15 mouse cellular contexts compared by ENCODE assay signal in genomic region chr4:47265555-47265954, GRCm38 (mm10). TPM values are rescaled to one million over a fixed set of nuclear protein-coding genes. Genes with fewer than 3 reads are reported as not detected.
"Had no signal": no experiment of that assay in that cellular context is flagged by ENCODE, and none has a peak within 500 bp of the region (broad histone marks: within the 10 kb centered on the region; RNA-seq: fewer than 3 reads in every experiment).

No protein-coding gene starts in this region.

- DNase-seq: kidney, adult 2 months; kidney, postnatal 10 days; kidney, postnatal 36 days; liver, embryonic 13.5 days; lung, adult 2 months; lung, postnatal 14 days; lung, postnatal 4 days; midbrain, embryonic 14.5 days; thymus, adult 2 months; thymus, postnatal 14 days; thymus, postnatal 4 days had no signal

- H3K4me1 ChIP-seq: liver, embryonic 13.5 days had no signal

- ATAC-seq: intestine, postnatal 0 days had no signal

- H3K4me3 ChIP-seq: liver, embryonic 13.5 days had no signal

- H3K9me3 ChIP-seq: liver, embryonic 13.5 days had no signal

- H3K36me3 ChIP-seq: liver, embryonic 13.5 days had no signal

- H3K27ac ChIP-seq: liver, embryonic 13.5 days; stomach, postnatal 0 days had no signal

- H3K9ac ChIP-seq: liver, embryonic 13.5 days had no signal

- H3K4me2 ChIP-seq: liver, embryonic 13.5 days; midbrain, embryonic 11.5 days had no signal

RNA-seq across cellular contexts. Expression of gene Col15a1, which starts 57.6 kb away (rescaled TPM):
- total RNA-seq: megakaryocyte-erythroid progenitor cell, adult 5-6 weeks had no signal
